ENCODE assay signal across 23 mouse cellular contexts in the genomic region with DNA sequence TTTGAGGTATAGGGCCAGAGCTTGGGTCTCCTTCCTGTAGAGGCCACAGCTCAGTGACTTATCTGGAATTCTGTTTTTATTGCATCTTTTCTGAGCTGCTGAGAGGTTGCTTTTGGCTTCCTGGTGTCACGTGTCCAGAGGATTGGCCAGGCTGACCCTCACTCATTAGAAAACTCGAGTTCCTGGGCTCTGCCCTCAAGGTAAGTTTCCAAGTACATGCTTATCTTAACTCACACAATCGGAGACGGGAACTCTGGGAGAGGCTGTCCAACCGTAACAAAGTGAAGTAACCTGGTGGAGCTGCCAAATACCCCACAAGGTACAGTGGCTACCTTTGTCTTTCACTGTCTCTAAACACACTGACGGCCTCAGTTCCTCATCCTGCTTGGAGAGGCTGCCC. TPM values are rescaled to one million over a fixed set of nuclear protein-coding genes. Genes with fewer than 3 reads are reported as not detected.
DNase-seq lines count a peak whose midpoint lies in the region; ATAC-seq and TF ChIP-seq lines count a peak whose summit lies in the region.
"Had no signal": no experiment of that assay in that cellular context is flagged by ENCODE, and none has a peak within 500 bp of the region (broad histone marks: within the 10 kb centered on the region; RNA-seq: fewer than 3 reads in every experiment).

No protein-coding gene starts in this region.

- no peak overlapping the region for H3K9ac ChIP-seq in kidney, embryonic 14.5 days (ENCODE audit: low read depth, low read length)
- no peak overlapping the region for H3K9ac ChIP-seq in kidney, postnatal 0 days (ENCODE audit: low read depth, low read length)
- H3K9ac ChIP-seq in midbrain, postnatal 0 days (replicated peaks; ENCODE audit: low read length, poor library complexity, severe bottlenecking): no peak overlapping the region
- H3K9ac ChIP-seq: embryonic facial prominence, embryonic 13.5 days; forebrain, embryonic 12.5 days; forebrain, embryonic 15.5 days; heart, embryonic 12.5 days; heart, embryonic 15.5 days; hindbrain, embryonic 13.5 days had no signal

- H3K27ac ChIP-seq in kidney, embryonic 14.5 days (ENCODE audit: low read depth, low read length): peak overlapping the region; percentile 48; the same call in 1 of the 2 replicates
- H3K27ac ChIP-seq in kidney, postnatal 0 days: peak overlapping the region; percentile 27; the same call in 1 of the 2 replicates
- peak overlapping the region; percentile 59; the same call in 1 of the 2 replicates for H3K27ac ChIP-seq in limb, embryonic 10.5 days
- no peak overlapping the region for H3K27ac ChIP-seq in midbrain, postnatal 0 days (ENCODE audit: low read depth, low read length)
- H3K27ac ChIP-seq: embryonic facial prominence, embryonic 13.5 days; forebrain, embryonic 12.5 days; forebrain, embryonic 15.5 days; heart, embryonic 15.5 days; hindbrain, embryonic 10.5 days; hindbrain, embryonic 13.5 days had no signal

- ATAC-seq in kidney, embryonic 14.5 days (ENCODE audit: low FRiP score, low TSS enrichment): peak; percentile 48; the same call in 1 of the 2 replicates
- ATAC-seq in kidney, postnatal 0 days (replicated peaks; ENCODE audit: low FRiP score, low read depth): no peak
- ATAC-seq in midbrain, postnatal 0 days (ENCODE audit: low FRiP score): no peak
- ATAC-seq: CD4-positive, CD25-positive, alpha-beta regulatory T cell, adult 4 months; forebrain, embryonic 15.5 days; hindbrain, embryonic 16.5 days had no signal

- H3K27me3 ChIP-seq in kidney, embryonic 14.5 days (ENCODE audit: control insufficient read depth, insufficient read depth, low read length): peaks cover 14% of the 10 kb centered on the region
- no peaks in the 10 kb centered on the region for H3K27me3 ChIP-seq in kidney, postnatal 0 days (ENCODE audit: insufficient read depth, low read length)
- H3K27me3 ChIP-seq in limb, embryonic 10.5 days (ENCODE audit: low read depth, poor library complexity, severe bottlenecking): peaks cover 95% of the 10 kb centered on the region
- no peaks in the 10 kb centered on the region for H3K27me3 ChIP-seq in midbrain, postnatal 0 days (ENCODE audit: insufficient read depth, low read length)
- H3K27me3 ChIP-seq: embryonic facial prominence, embryonic 13.5 days; forebrain, embryonic 12.5 days; forebrain, embryonic 15.5 days; heart, embryonic 12.5 days; hindbrain, embryonic 13.5 days had no signal

- peaks cover 7% of the 10 kb centered on the region; the same call in 1 of the 2 replicates for H3K4me1 ChIP-seq in kidney, embryonic 14.5 days (ENCODE audit: control insufficient read depth, insufficient read depth, low read length)
- H3K4me1 ChIP-seq in kidney, postnatal 0 days (replicated peaks; ENCODE audit: insufficient read depth, low read length): 0 out of 2 replicates have a peak, but pooled peaks cover 3% of the 10 kb centered on the region
- peaks cover 48% of the 10 kb centered on the region for H3K4me1 ChIP-seq in limb, embryonic 10.5 days
- no peaks in the 10 kb centered on the region for H3K4me1 ChIP-seq in midbrain, postnatal 0 days (ENCODE audit: insufficient read depth, low read length)
- H3K4me1 ChIP-seq: forebrain, embryonic 12.5 days; forebrain, embryonic 15.5 days; heart, embryonic 15.5 days had no signal

- no peak for DNase-seq in kidney, postnatal 25 days
- no peak for DNase-seq in kidney, postnatal 0 days (ENCODE audit: low spot score)
- no peak for DNase-seq in kidney, adult 11 months
- DNase-seq in limb, embryonic 10.5 days (ENCODE audit: low spot score): no peak
- DNase-seq in midbrain, postnatal 0 days (ENCODE audit: low spot score): no peak
- DNase-seq: cerebellum, adult 11 months; cerebellum, adult 2 months; cerebellum, adult 9-11 months; cerebellum, postnatal 25 days; gastrocnemius, postnatal 25 days; heart, postnatal 10 days; heart, postnatal 36 days had no signal

- H3K9me3 ChIP-seq in kidney, embryonic 14.5 days (ENCODE audit: control insufficient read depth, low read length): no peaks in the 10 kb centered on the region
- H3K9me3 ChIP-seq in kidney, postnatal 0 days (replicated peaks; ENCODE audit: low read length): no peaks in the 10 kb centered on the region
- H3K9me3 ChIP-seq in limb, embryonic 10.5 days (replicated peaks): no peaks in the 10 kb centered on the region
- no peaks in the 10 kb centered on the region for H3K9me3 ChIP-seq in midbrain, postnatal 0 days (ENCODE audit: low read length)
- H3K9me3 ChIP-seq: embryonic facial prominence, embryonic 13.5 days; forebrain, embryonic 12.5 days; forebrain, embryonic 15.5 days; heart, embryonic 12.5 days; heart, embryonic 15.5 days; hindbrain, embryonic 10.5 days; hindbrain, embryonic 13.5 days had no signal

- no peaks in the 10 kb centered on the region for H3K36me3 ChIP-seq in kidney, embryonic 14.5 days (ENCODE audit: control insufficient read depth, insufficient read depth, low read length)
- no peaks in the 10 kb centered on the region for H3K36me3 ChIP-seq in kidney, postnatal 0 days (ENCODE audit: insufficient read depth, low read length)
- no peaks in the 10 kb centered on the region for H3K36me3 ChIP-seq in limb, embryonic 10.5 days
- H3K36me3 ChIP-seq in midbrain, postnatal 0 days (ENCODE audit: insufficient read depth, low read length): no peaks in the 10 kb centered on the region
- H3K36me3 ChIP-seq: embryonic facial prominence, embryonic 13.5 days; forebrain, embryonic 12.5 days; forebrain, embryonic 15.5 days; heart, embryonic 12.5 days; heart, embryonic 15.5 days; hindbrain, embryonic 10.5 days; hindbrain, embryonic 13.5 days had no signal

- no peak for TF ChIP-seq CTCF in kidney, postnatal 0 days (IDR thresholded peaks at IDR 0.05; ENCODE audit: low read depth)
- TF ChIP-seq CTCF in midbrain, postnatal 0 days (IDR thresholded peaks at IDR 0.05): no peak

- H3K4me2 ChIP-seq in kidney, embryonic 14.5 days (replicated peaks; ENCODE audit: low read depth, low read length): no peak overlapping the region
- H3K4me2 ChIP-seq in kidney, postnatal 0 days (ENCODE audit: low read length): no peak overlapping the region
- H3K4me2 ChIP-seq in midbrain, postnatal 0 days (ENCODE audit: low read depth, low read length, poor library complexity, severe bottlenecking): no peak overlapping the region
- H3K4me2 ChIP-seq: embryonic facial prominence, embryonic 13.5 days; forebrain, embryonic 12.5 days; forebrain, embryonic 15.5 days; heart, embryonic 12.5 days; heart, embryonic 15.5 days; hindbrain, embryonic 13.5 days had no signal

- 39% methylated on average over 6 of the region's 6 CpGs for WGBS in kidney, embryonic 14.5 days
- 37% methylated on average over 6 of the region's 6 CpGs for WGBS in kidney, postnatal 0 days
- 56% methylated on average over 6 of the region's 6 CpGs for WGBS in limb, embryonic 10.5 days
- WGBS in midbrain, postnatal 0 days: 84% methylated on average over 6 of the region's 6 CpGs

- no peak overlapping the region for H3K4me3 ChIP-seq in kidney, embryonic 14.5 days (ENCODE audit: low read length)
- no peak overlapping the region for H3K4me3 ChIP-seq in kidney, postnatal 0 days (replicated peaks; ENCODE audit: low read depth, low read length)
- no peak overlapping the region for H3K4me3 ChIP-seq in limb, embryonic 10.5 days
- H3K4me3 ChIP-seq in midbrain, postnatal 0 days (ENCODE audit: low read depth, low read length): no peak overlapping the region
- H3K4me3 ChIP-seq: embryonic facial prominence, embryonic 13.5 days; erythroblast, embryonic 14.5 days; forebrain, embryonic 12.5 days; forebrain, embryonic 15.5 days; heart, embryonic 12.5 days; heart, embryonic 15.5 days; hindbrain, embryonic 10.5 days; hindbrain, embryonic 13.5 days had no signal

RNA-seq across cellular contexts. Expression of a gene that starts 39.6 kb away (rescaled TPM):
- 86.0 and 149 TPM in 2 replicates for polyA plus RNA-seq in kidney, embryonic 14.5 days (2014; fragmentation: Nextera tagmentation; extraction: Ambion mirVana)
- 135 and 138 TPM in 2 replicates for polyA plus RNA-seq in kidney, postnatal 0 days (2015; fragmentation: Nextera tagmentation; extraction: Ambion mirVana)
- polyA plus RNA-seq in limb, embryonic 10.5 days (2016; fragmentation: Nextera tagmentation; extraction: Ambion mirVana): 88.8 and 112 TPM in 2 replicates
- total RNA-seq in midbrain, postnatal 0 days (2014; rRNA removed): 128 and 148 TPM in 2 replicates
- polyA plus RNA-seq in midbrain, postnatal 0 days (2015; fragmentation: Nextera tagmentation; extraction: Ambion mirVana): 57.8 and 63.2 TPM in 2 replicates
